Mouse (Mus musculus) limb, embryonic 10.5 days (tissue): ENCODE results near the gene Dgkd. TPM values are rescaled to one million over a fixed set of nuclear protein-coding genes. Genes with fewer than 3 reads are reported as not detected.

Experiments
- DNase-seq: peaks from one replicate; pipeline ENCODE4 v3.0.0-alpha.2; 2017; ENCODE audit warnings: low spot score
- H3K27ac ChIP-seq: fragments of 300-500 bp; sonication (generic); 2 replicates; pipeline ENCODE4 v1.5.1; 2016; ENCODE audit warnings: mild to moderate bottlenecking
- H3K27me3 ChIP-seq: fragments of 300-500 bp; sonication (generic); 2 replicates; pipeline ENCODE4 v1.6.1; 2016; ENCODE audit warnings: low read depth, mild to moderate bottlenecking; ENCODE audit not compliant: poor library complexity, severe bottlenecking
- H3K36me3 ChIP-seq: fragments of 300-500 bp; sonication (generic); 2 replicates; pipeline ENCODE4 v1.6.1; 2016; ENCODE audit warnings: mild to moderate bottlenecking, moderate library complexity
- H3K4me1 ChIP-seq: fragments of 300-500 bp; sonication (generic); 2 replicates; pipeline ENCODE4 v1.6.1; 2016
- H3K4me3 ChIP-seq: fragments of 300-500 bp; sonication (generic); 2 replicates; pipeline ENCODE4 v1.5.1; 2016; ENCODE audit warnings: mild to moderate bottlenecking, moderate library complexity
- H3K9me3 ChIP-seq: fragments of 300-500 bp; sonication (generic); replicated peaks from 2 replicates; pipeline ENCODE4 v1.6.1; 2016; ENCODE audit warnings: mild to moderate bottlenecking
- WGBS: fragments of 180-500 bp; shearing (Covaris S2); methylation state at CpG from one replicate; pipeline ENCODE4 v1.1.7; 2016; 5-methylcytosine and 5-hydroxymethylcytosine counted together
- polyA plus RNA-seq: library from polyadenylated mRNA; unstranded; fragments of >200 nt; fragmentation: Nextera tagmentation; extraction: Ambion mirVana; gene quantifications from 2 replicates; pipeline ENCODE4 v1.2.1, GENCODE M21; 2016

Dgkd gene
- polyA plus RNA-seq, 1 experiment from 2014 or later = 39.7 TPM

DNA sequence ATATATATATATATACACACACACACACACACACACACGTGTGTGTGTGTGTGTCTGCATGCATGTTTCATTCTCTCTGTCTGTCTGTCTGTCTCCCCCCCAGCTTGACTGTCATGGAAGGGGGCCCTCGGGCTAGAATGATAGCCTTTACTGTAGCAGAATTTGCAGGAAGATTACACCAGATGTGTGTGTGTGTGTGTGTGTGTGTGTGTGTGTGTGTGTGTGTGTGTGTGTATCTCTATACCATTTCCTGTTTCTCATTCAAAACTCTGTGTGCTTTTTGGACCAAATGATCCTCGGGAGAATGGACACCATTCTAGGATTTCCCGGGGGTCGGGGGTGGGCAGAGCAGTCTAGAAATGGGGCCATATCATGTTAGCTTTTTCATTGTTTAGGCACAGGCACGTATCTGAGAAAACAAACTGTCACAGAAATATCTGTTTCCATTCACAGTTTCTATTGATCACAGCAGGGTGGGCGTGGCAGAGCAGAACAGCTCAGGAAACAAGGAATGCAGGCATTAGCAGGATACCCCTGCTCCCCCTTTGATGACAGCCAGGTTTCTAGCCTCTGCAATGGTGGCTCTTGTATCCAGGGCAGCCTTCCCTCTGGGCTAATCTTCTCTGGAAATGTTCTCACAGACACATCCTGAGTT lies 24.0 kb upstream of the Dgkd start:
- peaks cover 7% of the 10 kb centered on the region; the same call in 1 of the 2 replicates for H3K4me1 ChIP-seq
- WGBS = 55% methylated on average over 7 of the region's 7 CpGs
- no peaks in the 10 kb centered on the region for H3K36me3 ChIP-seq
- H3K27ac ChIP-seq = no peak overlapping the region
- no peak for DNase-seq
- H3K27me3 ChIP-seq = no peaks in the 10 kb centered on the region
- no peaks in the 10 kb centered on the region for H3K9me3 ChIP-seq
- no peak overlapping the region for H3K4me3 ChIP-seq

DNA sequence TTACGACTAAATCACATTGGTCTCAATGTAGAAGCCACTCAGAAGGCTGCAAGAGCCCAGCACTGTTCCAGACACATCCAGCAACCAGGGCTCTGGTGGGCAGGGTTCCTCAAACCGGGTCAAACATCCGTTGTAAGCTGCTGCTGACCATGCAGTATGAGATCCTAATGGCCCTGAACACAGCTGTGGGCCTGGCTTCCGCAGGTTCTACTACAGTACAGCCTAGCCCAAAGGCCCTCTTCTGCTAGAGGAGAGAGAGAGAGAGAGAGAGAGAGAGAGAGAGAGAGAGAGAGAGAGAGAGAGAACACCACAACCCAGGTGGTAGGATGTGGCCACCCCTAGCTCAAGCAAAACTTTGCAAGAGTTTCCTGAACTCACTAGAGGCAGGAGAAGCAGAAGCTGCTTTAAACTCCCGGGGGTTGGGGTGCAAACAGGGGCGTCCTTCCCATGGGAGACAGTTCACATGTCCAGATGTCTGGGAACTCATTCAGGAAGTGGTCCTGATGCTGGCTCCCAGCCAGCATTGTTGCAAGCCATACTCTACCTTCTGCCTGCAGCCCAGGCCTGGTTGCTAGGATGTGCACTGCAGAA lies 23.4 kb upstream of the Dgkd start:
- DNase-seq = no peak
- Histone ChIP-seq H3K9me3 (no peaks in the 10 kb centered on the region), H3K27me3 (no peaks in the 10 kb centered on the region), H3K4me1 (peaks cover 7% of the 10 kb centered on the region; the same call in 1 of the 2 replicates), H3K27ac (no peak overlapping the region), H3K4me3 (no peak overlapping the region), H3K36me3 (no peaks in the 10 kb centered on the region)
- WGBS = 65% methylated on average over 6 of the region's 6 CpGs

DNA sequence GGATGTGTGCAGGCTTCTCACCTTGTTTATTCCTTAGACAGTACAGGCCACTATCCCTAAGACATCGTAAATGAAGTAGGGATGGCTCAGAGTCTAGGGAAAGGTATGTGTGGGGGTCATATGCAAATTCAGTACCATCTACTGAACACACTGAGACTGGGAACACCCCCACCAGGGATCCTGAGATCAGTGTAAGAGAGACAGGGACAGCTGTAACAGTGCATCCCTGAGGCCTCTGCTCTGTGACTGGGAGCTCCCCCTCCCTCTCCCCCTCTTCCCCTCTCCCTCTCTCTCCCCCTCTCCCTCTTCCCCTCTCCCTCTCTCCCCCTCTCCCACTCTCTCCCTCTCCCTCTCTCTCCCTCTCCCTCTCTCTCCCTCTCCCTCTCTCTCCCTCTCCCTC lies 16.6 kb upstream of the Dgkd start:
- H3K4me3 ChIP-seq = no peak overlapping the region

DNA sequence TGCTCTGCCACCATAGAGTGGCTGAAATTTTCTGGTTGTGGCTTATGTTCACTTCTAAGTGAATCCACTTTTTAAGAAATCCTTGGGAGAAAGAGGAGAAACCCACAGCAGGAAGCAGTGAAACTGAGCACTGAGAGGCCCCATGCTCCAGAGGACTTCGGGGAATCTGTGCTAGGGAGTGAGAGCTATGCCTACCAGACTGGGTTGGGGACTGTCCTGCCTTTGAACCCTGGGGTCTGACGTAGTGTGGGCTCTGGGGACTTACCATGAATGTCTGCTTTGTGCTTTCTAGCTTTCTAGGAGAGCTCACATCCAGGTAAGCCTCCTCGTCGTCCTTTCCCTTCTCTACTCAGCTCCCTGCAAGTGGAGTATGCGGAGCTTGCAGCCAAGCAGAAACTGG lies 16.1 kb upstream of the Dgkd start:
- WGBS = 48% methylated on average over 5 of the region's 5 CpGs
- Histone ChIP-seq H3K4me1 (peaks cover 5% of the 10 kb centered on the region), H3K27me3 (no peaks in the 10 kb centered on the region), H3K4me3 (no peak overlapping the region), H3K36me3 (no peaks in the 10 kb centered on the region), H3K9me3 (no peaks in the 10 kb centered on the region), H3K27ac (no peak overlapping the region; the same call in 1 of the 2 replicates)
- no peak for DNase-seq

More for the DNA sequence above, 16.6 kb upstream of the Dgkd start:
- DNase-seq = no peak
- Histone ChIP-seq H3K36me3 (no peaks in the 10 kb centered on the region), H3K4me1 (peaks cover 5% of the 10 kb centered on the region), H3K27me3 (no peaks in the 10 kb centered on the region), H3K27ac (no peak overlapping the region), H3K9me3 (no peaks in the 10 kb centered on the region)
- 69% methylated on average over 1 of the region's 1 CpGs for WGBS

DNA sequence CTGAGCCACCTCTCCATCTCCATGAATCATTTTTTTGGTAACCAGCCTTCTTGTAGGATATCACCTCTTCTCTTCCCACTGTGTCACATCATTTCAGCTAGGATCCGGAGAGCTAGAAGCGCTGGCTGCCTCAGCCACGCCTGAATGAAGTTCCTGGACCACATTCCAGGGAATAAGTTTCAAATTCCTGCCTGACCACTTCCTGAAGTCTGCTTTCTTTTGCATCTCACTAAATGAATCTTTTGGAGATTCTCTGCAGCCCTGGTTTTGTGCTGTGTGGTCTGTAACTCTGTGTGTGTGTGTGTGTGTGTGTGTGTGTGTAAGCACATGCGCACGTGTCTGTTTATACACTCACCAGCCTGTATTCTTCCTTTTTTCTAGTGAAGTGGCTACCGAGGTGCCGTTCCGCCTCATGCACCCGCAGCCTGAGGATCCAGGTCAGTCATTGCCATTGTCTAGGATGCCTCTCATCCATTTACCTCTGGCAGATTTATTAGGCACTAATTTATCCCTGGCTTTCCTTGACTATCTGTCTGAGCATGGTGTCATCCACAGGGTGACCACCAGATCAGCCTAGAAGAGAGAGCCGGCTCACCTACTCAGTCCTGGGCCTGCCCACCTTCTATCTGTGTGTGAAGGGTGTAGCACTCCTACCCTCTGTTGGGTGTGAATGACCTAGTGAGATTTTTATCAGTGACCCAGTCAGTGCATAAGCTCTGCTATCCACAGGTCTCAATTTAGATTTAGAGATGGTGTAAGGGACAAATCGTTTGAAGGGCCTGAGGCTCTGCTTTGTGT lies 12.5 kb upstream of the Dgkd start:
- no peak for DNase-seq
- WGBS = 68% methylated on average over 11 of the region's 11 CpGs
- no peak overlapping the region for H3K27ac ChIP-seq
- no peaks in the 10 kb centered on the region for H3K9me3 ChIP-seq
- H3K27me3 ChIP-seq = no peaks in the 10 kb centered on the region
- H3K36me3 ChIP-seq = no peaks in the 10 kb centered on the region
- no peak overlapping the region for H3K4me3 ChIP-seq
- peaks cover 5% of the 10 kb centered on the region for H3K4me1 ChIP-seq

DNA sequence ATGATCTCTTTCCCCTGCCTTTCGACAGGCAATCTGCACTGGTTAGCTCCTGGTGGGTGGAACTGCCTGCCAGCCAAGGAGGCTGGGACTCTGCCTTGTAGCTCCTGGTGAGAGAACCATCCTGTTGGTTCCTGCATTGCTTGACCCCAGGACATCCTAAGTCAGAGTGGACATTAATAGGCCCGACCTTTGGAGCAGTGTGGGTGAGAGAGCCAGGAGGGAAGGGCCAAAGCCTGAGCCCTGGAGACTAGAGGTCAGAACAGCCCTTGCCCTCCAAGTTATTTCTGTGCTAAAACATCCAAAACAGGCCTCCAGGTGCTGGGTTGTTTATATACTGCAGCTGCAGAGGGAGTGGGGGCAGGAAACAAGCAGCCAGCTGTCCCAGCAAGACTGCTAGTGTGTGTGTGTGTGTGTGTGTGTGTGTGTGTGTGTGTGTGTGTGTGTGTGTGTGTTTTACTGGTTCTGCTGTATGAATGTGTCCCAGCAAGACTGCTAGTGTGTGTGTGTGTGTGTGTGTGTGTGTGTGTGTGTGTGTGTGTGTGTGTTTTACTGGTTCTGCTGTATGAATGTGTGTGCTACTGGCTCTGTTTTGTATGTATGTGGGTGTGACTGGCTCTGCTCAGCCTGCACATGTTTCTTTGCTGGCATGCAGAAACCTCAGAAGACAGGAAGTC lies 6.1 kb upstream of the Dgkd start:
- Histone ChIP-seq H3K4me1 (peaks cover 35% of the 10 kb centered on the region), H3K27me3 (no peaks in the 10 kb centered on the region), H3K9me3 (no peaks in the 10 kb centered on the region), H3K36me3 (no peaks in the 10 kb centered on the region), H3K4me3 (no peak overlapping the region), H3K27ac (peak overlapping the region; percentile 68)
- WGBS = 25% methylated on average over 2 of the region's 2 CpGs
- DNase-seq = peak; percentile 54

DNA sequence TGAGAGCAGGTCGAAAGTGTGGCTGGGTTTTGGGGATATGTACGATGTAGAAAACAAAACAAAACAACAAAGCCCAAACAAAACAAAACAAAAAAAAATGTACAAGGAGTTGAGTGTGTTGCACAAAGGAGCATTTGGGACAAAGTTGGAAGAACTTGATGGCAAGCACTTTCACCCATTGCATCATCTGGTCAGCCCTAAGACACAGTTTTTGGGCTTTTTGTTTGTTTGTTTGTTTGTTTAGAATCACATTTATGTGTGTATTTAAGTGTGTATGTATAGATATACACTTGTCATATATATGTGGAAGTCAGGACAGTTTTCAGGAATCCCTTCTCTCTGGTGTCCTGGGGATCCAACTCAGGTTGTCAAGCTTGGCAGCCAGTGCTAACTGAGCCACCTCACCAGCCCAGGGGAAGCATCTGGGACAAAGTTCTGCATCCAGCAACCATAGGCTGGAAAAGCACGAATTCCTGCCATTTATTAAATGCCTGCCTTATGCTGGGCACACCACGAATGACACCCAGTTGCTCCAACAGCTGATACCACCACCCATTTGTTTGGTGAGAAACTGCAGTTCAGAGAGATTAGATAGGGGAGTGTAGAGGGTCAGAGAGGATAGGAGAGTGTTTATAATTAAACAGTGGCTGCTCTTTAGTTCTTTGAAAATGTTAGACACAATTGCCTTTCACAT lies 5.5 kb upstream of the Dgkd start:
- Histone ChIP-seq H3K27me3 (no peaks in the 10 kb centered on the region), H3K36me3 (no peaks in the 10 kb centered on the region), H3K9me3 (no peaks in the 10 kb centered on the region), H3K27ac (peak overlapping the region; percentile 68), H3K4me1 (peaks cover 41% of the 10 kb centered on the region), H3K4me3 (no peak overlapping the region)
- no peak for DNase-seq
- 47% methylated on average over 4 of the region's 4 CpGs for WGBS

DNA sequence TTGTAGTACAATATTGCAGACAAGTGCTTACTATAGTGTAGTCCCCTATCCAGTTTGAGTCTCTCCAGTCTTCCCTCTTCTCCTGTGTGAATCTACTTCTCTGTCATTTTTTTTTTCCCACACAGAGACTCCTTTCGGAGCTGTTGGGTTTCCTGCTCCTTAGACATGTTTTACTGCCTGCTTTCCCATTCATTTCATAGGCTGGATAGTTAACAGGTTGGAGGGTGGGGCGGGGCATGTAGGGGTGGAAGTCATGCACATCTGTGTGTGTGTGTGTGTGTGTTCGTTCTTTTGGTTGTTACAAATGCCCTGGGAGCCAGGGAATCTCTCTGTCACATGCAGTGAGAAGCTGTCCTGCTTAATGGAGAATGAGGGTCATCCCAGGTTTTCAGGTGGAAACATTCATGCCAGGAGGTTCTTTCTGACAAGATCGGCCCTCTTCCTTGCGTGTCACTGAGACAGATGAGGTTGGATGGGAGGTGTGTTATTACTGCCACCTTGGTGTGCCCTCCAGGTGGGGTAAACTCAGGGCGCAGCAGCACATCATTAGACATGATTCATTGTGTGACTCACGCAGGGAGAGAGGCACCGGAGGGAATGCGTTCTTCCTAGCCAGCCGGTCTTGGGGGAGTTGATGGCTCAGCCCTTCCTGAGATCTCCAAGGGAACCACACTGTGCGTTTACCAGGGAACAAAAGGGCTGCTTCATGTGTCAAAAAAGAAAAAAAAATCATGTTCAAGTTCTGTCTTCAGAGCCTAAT lies 4.7 kb upstream of the Dgkd start:
- Histone ChIP-seq H3K9me3 (no peaks in the 10 kb centered on the region), H3K27me3 (no peaks in the 10 kb centered on the region), H3K4me1 (peaks cover 45% of the 10 kb centered on the region), H3K36me3 (no peaks in the 10 kb centered on the region), H3K27ac (peak overlapping the region; percentile 68; the same call in 1 of the 2 replicates), H3K4me3 (no peak overlapping the region)
- 56% methylated on average over 11 of the region's 11 CpGs for WGBS
- no peak for DNase-seq

DNA sequence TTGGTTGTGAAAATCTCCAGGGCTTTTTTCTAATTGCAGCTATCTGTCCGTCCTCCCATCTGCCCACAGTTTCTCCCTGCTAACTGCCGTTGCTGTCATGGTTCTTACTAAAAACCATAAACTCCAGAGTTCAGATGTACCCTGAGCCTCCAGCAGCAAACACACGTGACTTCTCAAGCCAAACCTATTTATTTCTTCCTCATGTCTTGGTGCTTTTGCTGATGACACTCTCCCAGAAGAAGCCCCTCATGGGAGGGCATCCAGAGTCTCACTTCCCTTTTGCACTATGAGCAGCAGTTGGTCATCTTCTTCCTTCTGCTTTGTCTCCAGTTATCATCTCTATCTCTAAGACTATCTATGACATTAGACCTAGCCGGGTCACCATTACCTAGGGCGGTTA lies 3.8 kb upstream of the Dgkd start:
- Histone ChIP-seq H3K27me3 (no peaks in the 10 kb centered on the region), H3K36me3 (no peaks in the 10 kb centered on the region), H3K4me3 (no peak overlapping the region), H3K9me3 (no peaks in the 10 kb centered on the region), H3K27ac (no peak overlapping the region), H3K4me1 (peaks cover 50% of the 10 kb centered on the region)
- DNase-seq = no peak
- 80% methylated on average over 5 of the region's 5 CpGs for WGBS

DNA sequence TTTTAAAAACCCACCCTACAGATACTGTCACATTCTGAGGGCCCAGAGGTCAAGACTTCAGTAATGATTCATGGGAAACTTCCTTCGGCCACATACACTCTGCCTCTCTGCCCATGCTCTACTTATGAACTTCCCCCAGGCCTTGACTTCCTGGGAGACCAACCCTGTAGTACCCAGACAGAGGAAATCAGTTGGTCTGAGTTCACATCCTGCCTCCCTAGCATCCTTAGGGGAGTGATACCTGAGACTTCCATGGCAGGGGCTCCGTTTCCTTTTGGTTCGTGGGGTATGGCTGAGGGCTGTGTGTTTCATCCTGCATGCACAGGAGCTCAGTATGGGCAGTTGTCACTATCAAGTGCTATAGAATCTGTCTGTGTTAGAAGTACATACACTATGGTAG lies 1.7 kb upstream of the Dgkd start:
- no peaks in the 10 kb centered on the region for H3K27me3 ChIP-seq
- no peaks in the 10 kb centered on the region for H3K36me3 ChIP-seq
- WGBS = 88% methylated on average over 3 of the region's 3 CpGs

DNA sequence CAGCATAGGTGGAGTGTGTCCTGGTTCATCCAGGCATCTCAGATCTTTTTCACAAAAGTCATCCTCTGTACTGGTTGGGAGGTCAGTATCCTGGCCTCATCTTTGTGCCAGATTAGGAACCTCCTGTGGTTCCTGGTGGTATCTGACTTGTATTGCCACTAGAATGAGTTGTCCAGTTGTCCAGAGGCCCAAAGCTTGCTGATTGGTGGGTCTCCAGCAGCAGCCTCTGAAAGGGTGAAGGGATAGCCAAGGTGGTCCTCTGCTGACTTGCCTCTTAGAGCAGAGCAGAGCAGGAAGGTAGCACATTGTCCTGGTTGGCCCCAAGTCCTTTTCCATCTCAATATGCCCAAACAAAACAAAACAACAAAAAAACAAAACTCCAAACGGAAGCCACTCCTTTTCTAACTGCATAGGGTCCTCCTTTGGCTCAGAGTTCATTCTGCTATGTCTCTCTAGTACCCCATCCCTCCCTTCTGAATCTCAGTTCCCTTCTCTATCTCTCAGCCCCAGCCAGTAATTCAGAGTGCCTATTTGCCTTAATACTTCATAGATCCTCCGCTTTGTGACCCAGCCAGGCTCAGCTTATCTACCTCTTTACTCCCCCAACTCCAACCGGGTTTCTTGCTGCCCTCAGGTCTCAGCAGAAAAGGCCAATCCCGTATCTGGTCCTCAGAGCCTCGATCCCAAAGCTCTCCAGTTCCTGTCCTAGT lies 851 bp upstream of the Dgkd start:
- DNase-seq = no peak
- Histone ChIP-seq H3K27me3 (no peaks in the 10 kb centered on the region), H3K9me3 (no peaks in the 10 kb centered on the region), H3K4me1 (peaks cover 49% of the 10 kb centered on the region), H3K27ac (peak overlapping the region; percentile 95), H3K4me3 (peak overlapping the region; percentile 99), H3K36me3 (no peaks in the 10 kb centered on the region)
- WGBS = 61% methylated on average over 5 of the region's 5 CpGs

More for the DNA sequence above, 1.7 kb upstream of the Dgkd start:
- no peak overlapping the region for H3K27ac ChIP-seq
- H3K4me3 ChIP-seq = no peak overlapping the region
- no peak for DNase-seq
- H3K9me3 ChIP-seq = no peaks in the 10 kb centered on the region
- H3K4me1 ChIP-seq = peaks cover 58% of the 10 kb centered on the region
